Mouse (Mus musculus) monocyte, adult 2 months (primary cell): ENCODE measurements around the gene Rab13.

ENCODE experiments used
- DNase-seq, 2 experiments: peaks; one replicate each; pipeline ENCODE4 v3.0.0; 2022; ENCODE audit warnings: low spot score in 2 of 2, low read depth in 1 of 2

Rab13 gene

DNA sequence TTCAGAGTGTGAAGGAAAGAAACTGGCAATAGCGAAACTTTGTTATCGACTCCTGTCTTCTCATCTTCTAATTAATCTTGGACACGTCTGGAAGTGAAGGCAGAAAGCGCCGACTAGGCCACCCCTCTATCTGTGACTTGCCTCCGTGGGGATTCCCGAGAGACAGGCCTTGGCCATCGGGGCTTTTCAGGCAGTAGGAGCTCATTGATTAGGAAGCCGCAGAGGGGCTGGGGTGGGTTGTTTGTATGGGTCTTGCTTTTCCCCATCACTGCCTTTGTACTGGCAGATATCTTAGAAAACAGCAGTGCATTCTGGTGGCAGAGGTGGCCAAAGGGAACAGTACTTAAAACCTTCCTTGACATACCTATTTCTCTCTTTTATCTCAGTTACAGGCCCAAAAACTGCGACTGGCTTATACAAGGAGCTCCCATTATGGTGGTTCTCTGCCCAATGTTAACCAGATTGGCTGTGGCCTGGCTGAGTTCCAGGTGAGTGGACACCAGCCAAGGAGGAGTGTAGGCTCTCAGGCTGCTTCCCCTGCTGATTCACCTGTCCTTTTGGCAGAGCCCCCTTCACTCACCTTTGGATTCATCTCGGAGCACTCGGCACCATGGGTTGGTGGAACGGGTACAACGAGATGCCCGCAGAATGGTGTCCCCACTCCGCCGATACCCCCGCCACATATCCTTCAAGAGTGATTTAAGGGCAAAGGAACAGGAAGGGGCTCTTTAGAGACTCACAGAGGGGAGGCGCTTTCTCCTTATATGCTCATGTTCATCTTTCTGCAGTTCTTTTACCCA, 43.4 kb downstream of the Rab13 start:
- no peak for DNase-seq

DNA sequence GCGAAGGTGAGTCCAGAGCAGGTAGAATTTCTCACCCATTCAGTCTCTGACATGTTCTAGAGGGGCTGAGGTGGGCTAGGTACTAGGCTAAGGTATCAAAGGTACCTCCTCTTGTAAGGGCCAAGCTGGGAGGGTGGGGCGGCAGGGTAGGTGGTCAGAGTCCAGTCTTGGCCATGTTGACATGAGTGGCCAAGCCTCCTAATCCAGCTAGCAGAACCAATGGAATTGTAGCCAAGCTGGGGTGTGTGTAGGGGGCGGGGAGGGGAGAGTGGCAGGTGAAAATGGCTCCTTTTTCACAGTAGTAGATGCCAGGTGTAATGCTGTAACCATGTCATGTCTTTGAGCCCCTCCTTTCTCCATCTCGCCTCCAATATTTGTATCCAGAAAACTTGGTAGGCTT, 45.0 kb downstream of the Rab13 start:
- no peak for DNase-seq

DNA sequence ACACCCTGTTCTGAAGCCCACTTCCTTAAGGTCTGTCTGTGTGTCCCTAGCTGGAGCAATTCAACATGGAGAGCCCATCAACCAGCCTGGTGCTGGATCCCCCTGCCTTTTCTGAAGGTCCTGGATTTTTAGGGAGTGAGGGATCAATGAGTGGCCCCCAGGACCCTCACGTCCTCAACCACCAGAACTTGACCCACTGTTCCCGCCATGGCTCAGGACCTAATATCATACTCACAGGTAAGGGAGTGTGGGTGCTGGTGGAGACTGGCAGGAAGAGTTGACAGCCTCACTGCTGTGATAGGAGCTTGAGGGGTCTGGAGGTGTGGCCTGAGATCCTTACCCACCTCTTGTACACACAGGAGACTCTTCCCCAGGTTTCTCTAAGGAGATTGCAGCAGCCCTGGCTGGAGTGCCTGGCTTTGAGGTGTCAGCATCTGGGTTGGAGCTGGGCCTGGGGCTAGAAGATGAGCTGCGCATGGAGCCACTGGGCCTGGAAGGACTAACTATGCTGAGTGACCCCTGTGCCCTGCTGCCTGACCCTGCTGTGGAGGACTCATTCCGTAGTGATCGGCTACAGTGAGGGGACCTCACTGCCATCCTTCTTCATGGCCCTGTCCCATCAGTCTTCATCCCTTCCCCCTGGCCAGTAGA, 49.8 kb downstream of the Rab13 start:
- DNase-seq: no peak

DNA sequence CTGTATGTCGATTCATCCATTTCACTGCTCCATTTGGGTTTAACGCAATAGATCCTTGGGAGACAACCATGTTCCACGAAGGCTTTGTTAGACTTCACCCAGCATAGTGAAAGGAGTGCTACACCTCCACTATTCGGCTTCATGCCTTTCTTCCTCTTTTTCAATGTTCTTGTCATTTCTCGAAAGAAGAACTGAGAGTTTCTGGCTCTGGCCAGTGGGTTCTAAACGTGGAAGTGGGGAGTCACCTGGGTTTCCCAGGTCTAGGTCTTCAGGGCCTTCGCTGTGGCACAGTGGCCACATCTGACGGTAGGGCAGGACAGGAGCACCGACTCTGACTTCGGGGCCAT, 51.2 kb downstream of the Rab13 start:
- DNase-seq: peak in 1 of 2 experiments; percentile 75

DNA sequence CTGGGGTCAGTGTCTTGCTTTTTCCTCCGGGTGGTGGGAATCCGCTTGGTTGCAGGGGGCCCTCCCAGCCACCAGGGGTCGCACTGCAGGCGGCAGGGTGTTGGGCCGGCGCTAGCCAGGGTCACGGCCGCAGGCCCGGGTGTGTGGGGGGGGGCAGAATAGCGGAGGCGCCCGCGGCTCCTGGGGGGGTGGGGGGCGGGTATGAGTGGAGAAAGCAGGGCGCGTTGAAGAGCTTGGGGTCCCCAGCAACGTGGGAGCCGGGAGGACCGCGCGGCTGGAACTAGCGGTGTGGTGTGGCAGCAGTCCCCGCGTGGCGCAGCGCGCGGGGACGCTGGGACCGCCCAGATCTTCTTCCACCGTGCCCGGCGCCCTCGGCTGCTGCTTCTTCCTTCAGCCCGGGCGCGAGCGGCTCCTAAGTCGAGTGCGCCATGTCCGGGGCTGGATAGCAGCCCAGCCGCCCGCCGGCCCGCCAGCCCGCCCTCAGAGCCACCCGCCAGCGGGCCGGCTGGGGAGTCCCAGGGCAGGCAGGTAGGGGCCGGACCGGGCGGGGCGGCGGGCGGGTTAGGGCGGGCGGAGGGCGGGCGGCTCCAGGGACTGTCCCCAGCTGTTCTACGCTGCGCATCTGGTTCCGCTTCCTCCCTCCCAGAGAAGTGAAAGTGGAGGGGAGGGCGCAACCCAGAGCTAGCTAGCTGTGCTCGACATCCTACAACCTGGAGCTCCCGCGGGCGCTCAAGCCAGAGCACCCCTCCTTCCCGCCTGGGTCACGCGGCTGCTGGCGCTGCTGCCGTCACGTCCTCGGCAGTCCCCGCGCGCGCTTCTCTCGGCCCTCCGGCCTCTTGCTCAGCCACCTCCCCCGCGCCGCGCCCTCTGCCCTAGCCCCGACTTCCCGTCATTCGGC, 51.8 kb downstream of the Rab13 start, which contains the start of gene Dennd4b:
TSS of gene Dennd4b (plus strand) at position 152 of the 898 bp plus-strand sequence.
- DNase-seq: peak; percentile 93 to 95

DNA sequence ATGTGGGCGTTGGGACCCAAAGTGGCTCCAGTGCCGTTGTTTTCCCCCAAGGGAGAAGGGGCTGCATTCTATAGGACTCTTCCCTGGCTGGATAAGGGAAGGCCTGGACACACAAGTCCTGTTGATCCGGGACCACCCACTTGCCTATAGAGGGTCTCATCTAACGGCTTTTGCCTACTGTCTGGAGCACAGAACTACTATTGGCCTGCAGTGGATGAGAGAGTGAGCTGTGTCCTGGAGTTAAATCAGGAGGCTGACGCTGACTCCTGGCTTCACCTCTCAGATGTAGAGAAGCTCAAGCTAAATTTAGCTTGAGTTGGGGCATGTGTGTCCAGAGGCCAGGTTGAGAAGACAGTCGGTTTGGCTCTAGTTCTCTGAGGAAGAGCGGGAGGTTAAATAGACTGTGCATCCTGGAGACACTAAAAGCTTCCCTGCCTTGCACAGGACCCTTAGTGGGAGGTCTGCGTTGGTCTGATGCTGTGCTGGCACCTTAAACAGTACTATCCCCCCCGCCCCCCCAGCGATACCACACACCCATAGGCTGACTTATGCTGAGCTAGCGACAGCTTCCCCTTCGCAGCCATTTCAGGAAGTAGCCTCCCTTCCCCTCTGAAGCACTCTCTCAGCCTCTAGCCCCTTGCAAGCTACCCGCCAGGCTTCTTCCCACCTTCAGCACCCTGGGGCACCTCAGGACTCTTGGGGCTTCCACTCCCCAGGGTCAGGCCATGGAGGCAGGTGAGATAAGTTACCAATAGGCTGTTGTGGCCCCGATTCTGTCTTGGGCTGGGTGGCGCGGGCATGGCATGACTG, 52.6 kb downstream of the Rab13 start:
- DNase-seq: peak in 1 of 2 experiments; percentile 70

DNA sequence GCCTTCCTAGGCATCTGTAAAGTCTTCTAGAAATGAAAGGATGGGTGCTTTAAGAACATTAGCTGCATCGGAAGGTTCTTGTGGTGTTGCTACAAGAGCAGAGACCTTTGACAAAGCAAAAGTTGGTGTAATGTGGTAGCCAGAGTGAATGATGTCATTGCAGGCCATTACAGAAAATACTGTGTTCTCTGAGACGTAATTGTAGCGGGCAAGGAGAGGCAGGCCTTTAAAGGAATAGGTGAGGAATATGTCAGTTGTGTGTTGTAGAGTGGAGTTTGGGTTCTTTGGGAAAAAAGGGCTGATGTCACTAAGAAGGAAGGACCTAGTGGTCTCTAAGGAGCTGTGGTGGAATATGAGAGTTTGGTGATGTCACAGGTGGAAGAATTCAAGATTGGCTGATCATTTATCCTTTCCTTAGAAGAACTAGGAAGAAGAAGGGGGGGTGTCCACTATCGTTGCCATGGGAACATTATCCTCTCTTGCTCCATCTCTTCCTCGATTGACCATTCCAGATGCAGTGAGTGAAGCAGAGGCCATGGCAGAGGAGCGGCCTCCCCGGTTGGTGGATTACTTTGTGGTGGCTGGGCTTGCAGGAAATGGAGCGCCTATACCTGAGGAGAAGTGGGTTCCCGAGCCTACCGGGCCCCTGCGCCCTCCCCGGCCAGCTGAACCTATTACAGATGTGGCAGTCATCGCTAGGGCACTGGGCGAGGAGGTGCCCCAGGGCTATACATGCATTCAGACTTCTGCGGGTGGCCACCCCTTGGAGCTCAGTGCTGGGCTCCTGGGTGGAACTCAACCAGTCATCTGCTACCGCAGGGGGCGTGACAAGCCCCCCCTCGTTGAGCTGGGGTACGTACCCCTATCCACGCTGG, 53.6 kb downstream of the Rab13 start:
- DNase-seq: no peak

DNA sequence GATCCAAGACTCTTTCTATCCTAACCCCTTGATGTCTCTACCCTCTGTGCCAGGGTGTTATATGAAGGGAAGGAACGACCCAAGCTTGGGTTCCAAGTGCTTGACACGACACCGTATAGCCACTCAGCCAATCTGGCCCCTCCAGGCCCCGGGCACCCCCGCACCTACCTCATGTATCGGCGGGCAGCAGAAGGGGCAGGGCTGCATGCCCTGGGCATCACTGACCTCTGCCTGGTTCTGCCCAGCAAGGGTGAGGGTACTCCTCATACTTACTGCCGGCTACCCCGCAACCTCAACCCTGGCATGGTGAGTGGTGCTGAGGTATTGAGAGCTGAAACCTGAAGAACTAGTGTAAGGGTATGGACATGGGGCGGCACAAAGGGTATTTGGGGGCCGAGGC, 54.7 kb downstream of the Rab13 start:
- DNase-seq: no peak

DNA sequence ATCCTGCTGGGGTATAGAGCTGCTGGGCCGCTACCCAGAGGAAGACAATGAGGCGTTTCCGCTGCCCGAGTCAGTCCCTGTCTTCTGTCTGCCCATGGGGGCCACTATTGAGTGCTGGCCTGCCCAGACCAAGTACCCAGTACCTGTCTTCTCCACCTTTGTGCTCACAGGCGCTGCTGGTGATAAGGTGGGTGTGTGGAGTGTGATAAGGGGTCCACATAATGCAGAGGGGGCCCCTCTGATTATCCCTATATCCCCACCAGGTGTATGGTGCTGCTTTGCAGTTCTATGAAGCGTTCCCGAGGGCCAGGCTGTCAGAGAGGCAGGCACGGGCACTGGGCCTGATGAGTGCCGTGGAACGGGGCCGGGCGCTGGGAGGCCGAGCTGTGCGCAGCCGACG, 55.5 kb downstream of the Rab13 start:
- no peak for DNase-seq

DNA sequence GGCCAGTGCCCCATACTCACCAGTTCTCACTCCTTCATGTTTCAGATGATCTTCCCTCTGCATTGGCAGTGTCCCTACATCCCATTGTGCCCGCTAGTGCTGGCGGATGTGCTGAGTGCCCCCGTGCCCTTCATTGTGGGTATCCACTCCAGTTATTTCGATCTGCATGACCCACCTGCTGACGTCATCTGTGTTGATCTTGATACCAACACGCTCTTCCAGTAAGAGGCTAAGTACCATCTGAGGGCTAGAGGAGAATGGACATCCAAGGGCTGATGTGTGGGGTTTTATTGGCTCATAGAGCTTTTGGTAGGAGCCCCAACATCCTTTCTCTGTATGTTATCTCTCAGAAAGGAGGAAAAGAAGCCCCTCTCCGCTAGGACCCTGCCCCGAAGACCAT, 57.3 kb downstream of the Rab13 start:
- DNase-seq: no peak

DNA sequence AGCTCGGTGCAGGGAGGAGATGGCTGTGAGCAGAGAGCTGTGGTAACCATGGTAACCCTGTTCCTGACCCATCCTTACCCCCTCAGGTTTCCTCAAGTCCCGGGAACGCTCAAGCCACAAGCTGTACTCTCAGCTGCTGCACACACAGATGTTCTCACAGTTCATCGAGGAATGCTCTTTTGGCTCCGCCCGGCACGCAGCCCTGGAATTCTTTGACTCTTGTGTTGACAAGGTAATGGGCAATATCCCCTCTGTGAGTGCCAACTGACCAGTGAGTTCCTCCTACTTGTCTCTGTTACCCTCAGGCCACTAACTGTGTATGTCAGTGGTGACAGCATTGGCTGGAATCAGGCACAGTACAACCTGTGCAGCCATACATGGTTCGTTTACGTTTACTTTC, 58.7 kb downstream of the Rab13 start:
- DNase-seq: no peak

DNA sequence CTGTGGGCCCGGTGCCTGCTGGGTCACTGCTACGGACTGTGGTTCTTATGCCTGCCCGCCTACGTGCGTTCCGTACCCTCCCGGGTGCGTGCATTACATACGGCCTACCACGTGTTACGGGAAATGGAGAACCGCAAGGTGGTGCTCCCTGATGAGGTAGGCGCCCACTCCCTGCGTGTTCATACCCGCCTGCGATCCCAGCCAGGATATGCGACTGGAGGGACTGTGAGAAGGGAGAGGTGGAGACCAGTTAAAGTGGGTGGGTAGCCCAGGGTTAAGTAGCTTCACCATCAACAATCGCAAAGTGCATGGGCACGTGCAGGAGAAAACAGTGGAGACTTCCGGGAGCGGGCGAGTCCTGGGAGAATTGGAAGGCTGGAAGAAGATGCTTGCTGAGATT, 60.4 kb downstream of the Rab13 start:
- DNase-seq: no peak

DNA sequence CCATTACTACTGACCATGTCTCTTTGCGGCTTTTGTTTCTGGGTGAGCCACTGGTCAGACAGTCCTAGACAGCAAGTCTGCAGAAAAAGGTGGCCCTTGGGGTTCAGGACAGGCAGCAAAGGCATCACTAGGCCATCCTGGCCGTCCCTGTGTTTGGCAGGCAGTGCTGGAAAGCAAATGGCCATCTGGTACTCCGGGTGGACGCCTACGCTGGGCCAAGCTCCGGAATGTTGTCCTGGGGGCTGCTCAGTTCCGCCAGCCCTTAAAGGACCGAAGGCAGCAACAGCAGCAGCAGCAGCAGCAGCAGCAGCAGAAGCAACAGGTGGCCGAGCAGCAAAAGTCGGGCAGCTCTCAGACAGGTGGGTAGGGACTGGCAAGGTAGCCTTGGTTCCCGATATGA, 61.8 kb downstream of the Rab13 start:
- DNase-seq: no peak
